Mouse (Mus musculus) ES-Bruce4 (cell line): Measurements from ENCODE around the gene Txlna. TPM values are rescaled to one million over a fixed set of nuclear protein-coding genes. Genes with fewer than 3 reads are reported as not detected.

Source experiments
- H3K27ac ChIP-seq: 2 replicates; pipeline ENCODE4 v1.5.1; 2012; ENCODE audit warnings: low read length, inconsistent platforms; ENCODE audit not compliant: insufficient read depth
- H3K27me3 ChIP-seq: 2 replicates; pipeline ENCODE4 v1.6.1; 2012; ENCODE audit warnings: mild to moderate bottlenecking, low read length, inconsistent platforms; ENCODE audit not compliant: control insufficient read depth, poor library complexity, insufficient read depth, severe bottlenecking
- H3K36me3 ChIP-seq: 2 replicates; pipeline ENCODE4 v1.6.1; 2012; ENCODE audit warnings: inconsistent platforms, mild to moderate bottlenecking, low read length, moderate library complexity; ENCODE audit not compliant: control insufficient read depth, poor library complexity, insufficient read depth, severe bottlenecking
- H3K4me1 ChIP-seq: one replicate; pipeline ENCODE4 v1.8.1; 2011; ENCODE audit warnings: low read length; ENCODE audit not compliant: control insufficient read depth, insufficient read depth
- H3K4me3 ChIP-seq: 2 replicates; pipeline ENCODE4 v1.5.1; 2011; ENCODE audit warnings: low read depth, mild to moderate bottlenecking, low read length
- H3K9ac ChIP-seq: 2 replicates; pipeline ENCODE4 v1.6.1; 2012; ENCODE audit warnings: low read depth, mild to moderate bottlenecking, inconsistent platforms; ENCODE audit not compliant: poor library complexity, severe bottlenecking
- H3K9me3 ChIP-seq: replicated peaks from 2 replicates; pipeline ENCODE4 v1.6.1; 2012; ENCODE audit warnings: mild to moderate bottlenecking, low read length, inconsistent platforms; ENCODE audit not compliant: control insufficient read depth, poor library complexity, insufficient read depth, severe bottlenecking
- CTCF ChIP-seq: IDR thresholded peaks from one replicate; pipeline ENCODE4 v1.8.1; 2011; ENCODE audit warnings: low read depth, low read length
- EP300 ChIP-seq: IDR thresholded peaks from 2 replicates; pipeline ENCODE4 v1.6.1; 2011; ENCODE audit warnings: low read depth, low read length; ENCODE audit not compliant: insufficient read depth
- POLR2A ChIP-seq: IDR thresholded peaks from one replicate; pipeline ENCODE4 v1.8.1; 2011; ENCODE audit warnings: low read length; ENCODE audit not compliant: insufficient read depth
- polyA plus RNA-seq: library from polyadenylated mRNA; stranded (reverse); fragments of >200 nt; gene quantifications from 2 replicates; pipeline ENCODE4 v1.2.4, GENCODE M21; 2011; ENCODE audit warnings: low read depth; ENCODE audit not compliant: missing spikeins, insufficient read depth, insufficient read length

Gene Txlna
- polyA plus RNA-seq, 1 experiment: 42.3 TPM

GRCm38 (mm10) chr4:129648656-129649055, 7.8 kb upstream of the Txlna start:
- H3K27ac ChIP-seq: no peak overlapping the region
- no peaks in the 10 kb centered on the region for H3K4me1 ChIP-seq
- no peaks in the 10 kb centered on the region for H3K9me3 ChIP-seq
- H3K4me3 ChIP-seq: no peak overlapping the region
- no peaks in the 10 kb centered on the region for H3K27me3 ChIP-seq
- H3K36me3 ChIP-seq: peaks cover 53% of the 10 kb centered on the region
- no peak overlapping the region for H3K9ac ChIP-seq
- TF ChIP-seq POLR2A (no peak), CTCF (no peak), EP300 (no peak)

GRCm38 (mm10) chr4:129645204-129645603, 4.3 kb upstream of the Txlna start:
- TF ChIP-seq POLR2A (no peak), CTCF (no peak), EP300 (no peak)
- Histone ChIP-seq H3K9ac (no peak overlapping the region), H3K27me3 (no peaks in the 10 kb centered on the region), H3K4me1 (no peaks in the 10 kb centered on the region), H3K36me3 (peaks cover 33% of the 10 kb centered on the region), H3K9me3 (no peaks in the 10 kb centered on the region), H3K27ac (no peak overlapping the region), H3K4me3 (no peak overlapping the region)

- H3K4me3 ChIP-seq: no peak overlapping the region
- no peaks in the 10 kb centered on the region for H3K9me3 ChIP-seq
- H3K36me3 ChIP-seq: peaks cover 33% of the 10 kb centered on the region
- TF ChIP-seq CTCF (no peak), EP300 (no peak), POLR2A (no peak)
- no peaks in the 10 kb centered on the region for H3K27me3 ChIP-seq
- no peak overlapping the region for H3K9ac ChIP-seq
- no peaks in the 10 kb centered on the region for H3K4me1 ChIP-seq
- H3K27ac ChIP-seq: no peak overlapping the region
These were observed 891 bp upstream of the Txlna start for GRCm38 (mm10) chr4:129641756-129642155.

GRCm38 (mm10) chr4:129640101-129640637, 696 bp downstream of the Txlna start:
- Histone ChIP-seq H3K36me3 (peaks cover 37% of the 10 kb centered on the region), H3K4me1 (no peaks in the 10 kb centered on the region), H3K27me3 (no peaks in the 10 kb centered on the region), H3K4me3 (peak overlapping the region; percentile 97), H3K9me3 (no peaks in the 10 kb centered on the region), H3K27ac (no peak overlapping the region), H3K9ac (peak overlapping the region; percentile 81)
- TF ChIP-seq EP300 (no peak), CTCF (no peak), POLR2A (no peak)

GRCm38 (mm10) chr4:129639221-129639620, 1.6 kb downstream of the Txlna start:
- TF ChIP-seq POLR2A (no peak), CTCF (no peak), EP300 (no peak)
- Histone ChIP-seq H3K9ac (0 out of 2 replicates have a peak overlapping the region, but pooled peaks have one; percentile 81), H3K9me3 (no peaks in the 10 kb centered on the region), H3K36me3 (peaks cover 44% of the 10 kb centered on the region), H3K27me3 (no peaks in the 10 kb centered on the region), H3K4me3 (no peak overlapping the region), H3K27ac (no peak overlapping the region), H3K4me1 (no peaks in the 10 kb centered on the region)

- Histone ChIP-seq H3K27me3 (no peaks in the 10 kb centered on the region), H3K9ac (no peak overlapping the region), H3K4me1 (no peaks in the 10 kb centered on the region), H3K27ac (no peak overlapping the region), H3K9me3 (no peaks in the 10 kb centered on the region), H3K4me3 (no peak overlapping the region), H3K36me3 (peaks cover 84% of the 10 kb centered on the region)
- no peak for TF ChIP-seq POLR2A
- TF ChIP-seq CTCF: no peak
- TF ChIP-seq EP300: no peak
These were observed 7.0 kb downstream of the Txlna start for GRCm38 (mm10) chr4:129633852-129634251.
